Mouse (Mus musculus): ENCODE results near the gene Prdm2. TPM values are rescaled to one million over a fixed set of nuclear protein-coding genes. Genes with fewer than 3 reads are reported as not detected.

Prdm2 gene
- polyA plus RNA-seq, 1 experiment from 2014 or later, result 8.9 TPM

DNA sequence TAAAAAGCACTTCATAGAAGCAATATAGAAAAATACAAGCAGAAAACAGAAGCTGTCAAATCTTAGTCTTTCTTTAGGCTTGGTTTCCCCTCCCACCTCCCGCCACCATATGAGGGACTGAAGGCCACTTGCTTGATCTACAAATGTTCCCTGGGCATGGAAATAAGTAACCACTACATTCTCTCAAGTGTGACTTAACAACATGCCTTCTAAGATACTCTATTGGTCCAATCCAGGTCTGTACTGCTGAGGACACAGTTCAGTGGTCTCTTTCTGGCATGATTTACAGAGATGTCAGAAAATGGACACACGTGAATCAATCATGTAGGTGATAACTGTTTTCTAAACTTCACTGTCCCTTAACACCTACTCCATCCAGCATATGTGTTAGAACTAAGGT, 42.5 kb downstream of the Prdm2 start:
- H3K36me3 ChIP-seq (ENCODE audit: control insufficient read depth, insufficient read depth, low read length), result 0 out of 2 replicates have a peak, but pooled peaks cover 3% of the 10 kb centered on the region
- ATAC-seq (ENCODE audit: insufficient read depth, low FRiP score), result no peak
- 93% methylated on average over 2 of the region's 2 CpGs for WGBS
- H3K9me3 ChIP-seq (replicated peaks; ENCODE audit: control insufficient read depth, low read length), result no peaks in the 10 kb centered on the region
- no peak overlapping the region for H3K27ac ChIP-seq (ENCODE audit: low read length)
- H3K4me1 ChIP-seq (ENCODE audit: control insufficient read depth, insufficient read depth, low read length), result no peaks in the 10 kb centered on the region
- no peak overlapping the region for H3K9ac ChIP-seq (ENCODE audit: low read length)
- no peaks in the 10 kb centered on the region for H3K27me3 ChIP-seq (ENCODE audit: control insufficient read depth, insufficient read depth, low read length)
- no peak overlapping the region for H3K4me3 ChIP-seq (replicated peaks; ENCODE audit: low read length)
- H3K4me2 ChIP-seq (ENCODE audit: low read depth, low read length), result no peak overlapping the region

DNA sequence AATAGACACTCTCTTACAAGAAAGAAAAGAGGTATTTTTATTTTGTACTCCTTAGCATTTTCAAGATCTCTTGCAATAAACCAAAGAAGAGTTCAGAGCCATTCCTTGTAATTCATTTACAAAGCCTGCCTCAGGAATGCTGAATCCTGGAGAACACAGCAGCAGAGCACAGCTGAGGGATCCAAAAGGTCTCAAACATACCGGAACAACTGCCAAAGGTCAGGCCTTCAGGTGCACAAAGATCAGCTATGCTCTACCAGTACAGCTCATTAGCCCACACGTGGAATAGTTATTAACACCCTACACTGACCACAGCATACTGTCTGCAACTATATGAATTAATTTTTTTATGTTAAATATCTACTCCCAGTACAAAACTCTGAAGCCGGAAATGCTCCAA, 44.7 kb downstream of the Prdm2 start:
- H3K4me3 ChIP-seq (replicated peaks; ENCODE audit: low read length), result no peak overlapping the region
- no peak overlapping the region for H3K27ac ChIP-seq (ENCODE audit: low read length)
- WGBS, result 88% methylated on average over 3 of the region's 3 CpGs
- no peaks in the 10 kb centered on the region for H3K9me3 ChIP-seq (replicated peaks; ENCODE audit: control insufficient read depth, low read length)
- no peaks in the 10 kb centered on the region for H3K27me3 ChIP-seq (ENCODE audit: control insufficient read depth, insufficient read depth, low read length)
- no peak overlapping the region for H3K4me2 ChIP-seq (ENCODE audit: low read depth, low read length)
- H3K4me1 ChIP-seq (ENCODE audit: control insufficient read depth, insufficient read depth, low read length), result no peaks in the 10 kb centered on the region
- H3K9ac ChIP-seq (ENCODE audit: low read length), result no peak overlapping the region
- H3K36me3 ChIP-seq (ENCODE audit: control insufficient read depth, insufficient read depth, low read length), result 0 out of 2 replicates have a peak, but pooled peaks cover 3% of the 10 kb centered on the region
- ATAC-seq (ENCODE audit: insufficient read depth, low FRiP score), result no peak

DNA sequence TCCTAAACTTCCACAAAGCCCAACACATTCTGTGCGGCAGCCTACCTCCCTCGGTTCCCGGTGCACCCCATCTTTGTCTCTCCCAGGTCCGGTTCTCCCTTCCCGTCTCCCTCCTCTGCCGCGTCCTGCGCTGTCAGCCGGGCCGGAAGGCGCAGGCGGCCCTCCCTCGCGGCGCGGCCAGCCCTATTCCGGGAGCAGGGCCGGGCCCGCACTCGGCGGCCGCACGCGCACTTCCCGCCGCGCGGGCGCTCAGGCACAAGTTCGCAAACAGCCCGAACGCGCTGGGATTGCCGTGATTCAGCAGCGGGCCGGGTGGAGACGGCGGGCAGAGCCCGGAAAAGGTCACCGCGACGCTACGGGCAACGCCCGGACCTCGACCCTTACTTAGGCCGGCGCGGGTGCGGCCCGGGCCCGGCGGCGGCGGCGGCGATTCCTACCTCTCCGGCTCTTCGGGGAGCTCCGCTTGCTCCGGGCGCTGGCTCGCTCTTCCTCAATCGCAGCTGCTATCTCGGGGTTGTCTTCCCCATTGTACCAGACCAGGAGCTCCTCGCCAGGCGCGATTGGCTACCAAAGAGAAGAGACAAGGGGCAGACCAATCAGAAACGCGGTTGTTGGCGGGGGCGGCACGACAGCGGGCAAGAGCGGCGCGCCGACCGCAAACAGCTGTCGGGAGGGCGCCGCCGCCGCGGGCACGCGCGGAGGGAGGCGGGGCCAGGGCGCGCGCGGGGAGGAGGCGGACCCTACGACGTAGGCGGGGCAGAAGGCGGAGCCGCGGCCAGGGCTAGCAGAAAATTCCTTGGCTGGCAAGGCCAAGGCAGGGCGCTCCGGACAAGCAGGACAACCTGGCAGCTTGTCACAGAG, 50.9 kb downstream of the Prdm2 start:
- Histone ChIP-seq H3K36me3 (ENCODE audit: control insufficient read depth, insufficient read depth, low read length) (0 out of 2 replicates have a peak, but pooled peaks cover 4% of the 10 kb centered on the region), H3K9me3 (replicated peaks; ENCODE audit: control insufficient read depth, low read length) (no peaks in the 10 kb centered on the region), H3K9ac (ENCODE audit: low read length) (peak overlapping the region; percentile 85), H3K27ac (ENCODE audit: low read length) (peak overlapping the region; percentile 98), H3K4me3 (replicated peaks; ENCODE audit: low read length) (peak overlapping the region; percentile 90), H3K4me1 (ENCODE audit: control insufficient read depth, insufficient read depth, low read length) (peaks cover 29% of the 10 kb centered on the region), H3K27me3 (ENCODE audit: control insufficient read depth, insufficient read depth, low read length) (no peaks in the 10 kb centered on the region), H3K4me2 (ENCODE audit: low read depth, low read length) (peak overlapping the region; percentile 80)
- under 1% methylated on average over 101 of the region's 102 CpGs for WGBS
- ATAC-seq (ENCODE audit: insufficient read depth, low FRiP score), result peak; percentile 100

DNA sequence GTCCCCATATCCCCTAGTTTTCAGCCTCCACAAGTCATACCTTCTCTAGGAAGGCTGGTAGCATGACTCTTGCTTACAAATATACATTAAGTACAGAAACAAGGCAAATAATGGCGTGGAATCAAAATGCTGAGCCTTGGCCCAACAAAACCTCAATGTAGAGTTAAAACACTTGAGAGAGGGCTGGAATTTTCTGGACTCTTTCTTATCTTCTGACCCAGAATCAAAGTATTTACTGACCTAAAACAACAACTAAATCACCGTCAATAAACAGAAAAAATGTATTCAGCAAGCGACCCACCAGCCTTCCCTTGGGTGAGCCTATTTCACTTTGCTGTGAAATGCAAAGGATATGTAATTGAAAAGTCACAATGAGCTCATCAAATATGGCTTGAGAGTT, 52.0 kb downstream of the Prdm2 start:
- 41% methylated on average over 3 of the region's 3 CpGs for WGBS
- H3K27ac ChIP-seq (ENCODE audit: low read length), result peak overlapping the region; percentile 98; the same call in 1 of the 2 replicates
- no peak for ATAC-seq (ENCODE audit: insufficient read depth, low FRiP score)

DNA sequence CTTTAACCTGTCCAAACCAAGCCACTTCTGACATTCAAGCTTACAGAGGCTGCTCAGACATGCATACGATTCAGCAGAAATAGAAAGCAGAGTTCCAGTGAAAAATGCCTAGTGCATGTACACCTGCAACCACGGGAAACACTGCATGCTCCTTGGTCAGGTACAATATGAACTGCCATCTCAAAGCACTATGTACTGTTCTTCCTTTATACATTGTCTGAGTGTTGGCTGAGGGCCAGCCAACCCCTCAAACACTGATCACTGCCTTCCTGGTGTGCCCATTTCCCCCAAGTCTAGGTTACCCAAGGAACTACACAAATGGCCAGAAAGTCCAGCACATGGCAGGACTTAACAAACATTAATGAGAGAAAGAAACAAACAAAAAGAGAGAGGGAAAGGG, 53.5 kb downstream of the Prdm2 start:
- H3K36me3 ChIP-seq (ENCODE audit: control insufficient read depth, insufficient read depth, low read length), result 0 out of 2 replicates have a peak, but pooled peaks cover 4% of the 10 kb centered on the region
- no peaks in the 10 kb centered on the region for H3K9me3 ChIP-seq (replicated peaks; ENCODE audit: control insufficient read depth, low read length)
- H3K4me1 ChIP-seq (ENCODE audit: control insufficient read depth, insufficient read depth, low read length), result peaks cover 43% of the 10 kb centered on the region
- 70% methylated on average over 2 of the region's 2 CpGs for WGBS
- H3K27ac ChIP-seq (ENCODE audit: low read length), result no peak overlapping the region; the same call in 1 of the 2 replicates
- ATAC-seq (ENCODE audit: insufficient read depth, low FRiP score), result no peak
- no peak overlapping the region for H3K4me3 ChIP-seq (replicated peaks; ENCODE audit: low read length)
- H3K4me2 ChIP-seq (ENCODE audit: low read depth, low read length), result 0 out of 2 replicates have a peak overlapping the region, but pooled peaks have one; percentile 0
- 0 out of 2 replicates have a peak overlapping the region, but pooled peaks have one; percentile 7 for H3K9ac ChIP-seq (ENCODE audit: low read length)
- H3K27me3 ChIP-seq (ENCODE audit: control insufficient read depth, insufficient read depth, low read length), result no peaks in the 10 kb centered on the region

More for the DNA sequence above, 52.0 kb downstream of the Prdm2 start:
- H3K4me2 ChIP-seq (ENCODE audit: low read depth, low read length), result peak overlapping the region; percentile 80
- no peaks in the 10 kb centered on the region for H3K9me3 ChIP-seq (replicated peaks; ENCODE audit: control insufficient read depth, low read length)
- H3K4me1 ChIP-seq (ENCODE audit: control insufficient read depth, insufficient read depth, low read length), result peaks cover 31% of the 10 kb centered on the region
- H3K27me3 ChIP-seq (ENCODE audit: control insufficient read depth, insufficient read depth, low read length), result no peaks in the 10 kb centered on the region
- H3K36me3 ChIP-seq (ENCODE audit: control insufficient read depth, insufficient read depth, low read length), result 0 out of 2 replicates have a peak, but pooled peaks cover 4% of the 10 kb centered on the region
- H3K4me3 ChIP-seq (replicated peaks; ENCODE audit: low read length), result peak overlapping the region; percentile 90
- H3K9ac ChIP-seq (ENCODE audit: low read length), result peak overlapping the region; percentile 85

DNA sequence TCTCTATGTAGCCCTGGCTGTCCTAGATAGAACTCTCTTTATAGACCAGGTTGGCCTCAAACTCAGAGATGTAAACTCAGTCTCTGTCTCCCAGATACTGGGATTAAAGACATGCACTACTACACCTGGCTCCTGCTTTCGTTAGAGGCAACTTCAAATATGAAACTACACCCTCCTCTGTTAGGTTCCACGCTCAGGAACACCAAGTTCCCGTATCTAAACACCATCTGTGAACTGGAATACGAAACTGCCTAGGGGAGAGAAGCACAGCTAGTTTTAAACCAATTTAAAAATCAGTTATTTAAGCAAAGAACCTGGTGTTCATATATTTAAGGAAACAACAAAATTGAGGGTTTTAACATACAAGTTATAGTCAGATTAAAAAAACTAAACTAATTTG, 56.9 kb downstream of the Prdm2 start:
- 0 out of 2 replicates have a peak, but pooled peaks cover 4% of the 10 kb centered on the region for H3K36me3 ChIP-seq (ENCODE audit: control insufficient read depth, insufficient read depth, low read length)
- H3K9ac ChIP-seq (ENCODE audit: low read length), result no peak overlapping the region
- 70% methylated on average over 4 of the region's 4 CpGs for WGBS
- H3K27ac ChIP-seq (ENCODE audit: low read length), result no peak overlapping the region
- peaks cover 44% of the 10 kb centered on the region for H3K4me1 ChIP-seq (ENCODE audit: control insufficient read depth, insufficient read depth, low read length)
- H3K4me2 ChIP-seq (ENCODE audit: low read depth, low read length), result no peak overlapping the region
- H3K27me3 ChIP-seq (ENCODE audit: control insufficient read depth, insufficient read depth, low read length), result no peaks in the 10 kb centered on the region
- no peaks in the 10 kb centered on the region for H3K9me3 ChIP-seq (replicated peaks; ENCODE audit: control insufficient read depth, low read length)
- no peak for ATAC-seq (ENCODE audit: insufficient read depth, low FRiP score)
- no peak overlapping the region for H3K4me3 ChIP-seq (replicated peaks; ENCODE audit: low read length)

DNA sequence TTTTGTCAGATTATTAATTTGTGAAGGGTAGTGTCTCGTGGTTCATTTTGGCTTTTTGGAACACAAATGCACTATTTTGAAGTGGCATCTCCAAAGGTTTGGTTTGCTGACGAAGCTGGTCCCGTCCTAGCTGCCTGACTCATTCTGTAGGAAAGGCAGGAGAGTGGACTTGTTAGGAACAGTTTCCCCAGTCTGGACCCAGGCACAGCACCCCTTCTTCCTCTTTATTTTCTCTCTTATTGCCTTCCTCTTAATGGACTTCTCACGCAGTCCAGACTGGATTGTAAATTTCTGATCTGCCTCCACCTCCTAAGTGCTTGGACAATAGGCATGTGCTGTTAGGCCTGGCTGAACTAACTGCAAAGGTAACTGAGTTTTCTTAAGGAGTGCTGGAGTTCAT, 57.8 kb downstream of the Prdm2 start:
- H3K36me3 ChIP-seq (ENCODE audit: control insufficient read depth, insufficient read depth, low read length), result 0 out of 2 replicates have a peak, but pooled peaks cover 4% of the 10 kb centered on the region
- no peak overlapping the region for H3K4me3 ChIP-seq (replicated peaks; ENCODE audit: low read length)
- no peaks in the 10 kb centered on the region for H3K9me3 ChIP-seq (replicated peaks; ENCODE audit: control insufficient read depth, low read length)
- H3K27ac ChIP-seq (ENCODE audit: low read length), result peak overlapping the region; percentile 27; the same call in 1 of the 2 replicates
- H3K4me1 ChIP-seq (ENCODE audit: control insufficient read depth, insufficient read depth, low read length), result peaks cover 38% of the 10 kb centered on the region
- H3K4me2 ChIP-seq (ENCODE audit: low read depth, low read length), result no peak overlapping the region
- no peaks in the 10 kb centered on the region for H3K27me3 ChIP-seq (ENCODE audit: control insufficient read depth, insufficient read depth, low read length)
- H3K9ac ChIP-seq (ENCODE audit: low read length), result no peak overlapping the region
- no peak for ATAC-seq (ENCODE audit: insufficient read depth, low FRiP score)
- WGBS, result 72% methylated on average over 4 of the region's 4 CpGs

DNA sequence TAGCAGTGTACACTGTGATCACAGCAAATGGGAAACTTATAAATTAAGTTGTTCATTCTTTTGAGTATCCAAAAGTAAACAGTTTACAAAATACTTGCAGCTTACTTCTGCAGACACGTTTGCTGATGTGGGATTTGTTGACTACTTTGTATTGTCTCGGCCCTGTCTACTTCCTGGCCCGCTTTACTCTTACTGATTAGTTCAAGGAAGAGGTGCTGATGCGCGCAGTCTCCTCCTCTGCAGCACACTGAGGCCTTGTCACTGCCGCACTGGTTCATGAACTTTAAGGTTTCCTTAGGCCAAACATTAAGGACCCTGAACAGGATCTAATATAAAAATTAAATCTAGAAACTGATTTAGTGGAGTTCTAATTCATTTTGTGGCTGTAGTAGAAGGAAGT, 58.2 kb downstream of the Prdm2 start:
- Histone ChIP-seq H3K4me3 (replicated peaks; ENCODE audit: low read length) (no peak overlapping the region), H3K36me3 (ENCODE audit: control insufficient read depth, insufficient read depth, low read length) (0 out of 2 replicates have a peak, but pooled peaks cover 4% of the 10 kb centered on the region), H3K27me3 (ENCODE audit: control insufficient read depth, insufficient read depth, low read length) (no peaks in the 10 kb centered on the region), H3K9me3 (replicated peaks; ENCODE audit: control insufficient read depth, low read length) (no peaks in the 10 kb centered on the region), H3K9ac (ENCODE audit: low read length) (no peak overlapping the region), H3K4me2 (ENCODE audit: low read depth, low read length) (no peak overlapping the region), H3K27ac (ENCODE audit: low read length) (no peak overlapping the region), H3K4me1 (ENCODE audit: control insufficient read depth, insufficient read depth, low read length) (peaks cover 38% of the 10 kb centered on the region)
- no peak for ATAC-seq (ENCODE audit: insufficient read depth, low FRiP score)
- WGBS, result 56% methylated on average over 6 of the region's 6 CpGs

DNA sequence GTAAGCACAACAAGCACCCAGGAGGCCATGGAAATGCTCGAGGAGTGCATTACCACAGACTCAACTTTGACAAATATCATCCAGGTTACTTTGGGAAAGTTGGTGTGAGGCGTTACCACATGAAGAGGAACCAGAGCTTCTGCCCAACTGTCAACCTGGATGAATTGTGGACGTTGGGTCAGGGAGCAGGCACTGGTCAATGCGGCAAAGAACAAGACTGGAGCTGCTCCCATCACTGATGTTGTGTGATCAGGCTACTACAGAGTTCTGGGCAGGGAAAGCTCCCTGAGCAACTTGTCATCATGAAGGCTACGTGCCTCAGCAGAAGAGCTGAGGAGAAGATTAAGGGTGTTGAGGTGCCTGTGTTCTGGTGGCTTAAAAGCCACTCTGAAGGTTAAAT, 60.2 kb downstream of the Prdm2 start:
- Histone ChIP-seq H3K9me3 (replicated peaks; ENCODE audit: control insufficient read depth, low read length) (no peaks in the 10 kb centered on the region), H3K4me3 (replicated peaks; ENCODE audit: low read length) (no peak overlapping the region), H3K36me3 (ENCODE audit: control insufficient read depth, insufficient read depth, low read length) (no peaks in the 10 kb centered on the region), H3K9ac (ENCODE audit: low read length) (no peak overlapping the region), H3K27ac (ENCODE audit: low read length) (no peak overlapping the region), H3K4me2 (ENCODE audit: low read depth, low read length) (no peak overlapping the region), H3K4me1 (ENCODE audit: control insufficient read depth, insufficient read depth, low read length) (peaks cover 23% of the 10 kb centered on the region), H3K27me3 (ENCODE audit: control insufficient read depth, insufficient read depth, low read length) (no peaks in the 10 kb centered on the region)
- ATAC-seq (ENCODE audit: insufficient read depth, low FRiP score), result no peak
- WGBS, result 76% methylated on average over 5 of the region's 5 CpGs
